Mouse (Mus musculus): ENCODE data around the gene Stab2.

Stab2 gene

GRCm38 (mm10) chr10:86976001-86976726 lies 31.7 kb downstream of the Stab2 start:
- DNase-seq: peak; percentile 9 to 53

- no peak for DNase-seq
Measured at GRCm38 (mm10) chr10:86973276-86973675, 34.5 kb downstream of the Stab2 start.

GRCm38 (mm10) chr10:86972503-86972826 lies 35.4 kb downstream of the Stab2 start:
- no peak for DNase-seq

- DNase-seq: peak; percentile 18 to 42
Measured at GRCm38 (mm10) chr10:86971680-86972502, 35.9 kb downstream of the Stab2 start.

GRCm38 (mm10) chr10:86969346-86969745 lies 38.5 kb downstream of the Stab2 start:
- no peak for DNase-seq

GRCm38 (mm10) chr10:86961542-86962466 lies 46.0 kb downstream of the Stab2 start:
- no peak for DNase-seq

- no peak for DNase-seq
Measured at GRCm38 (mm10) chr10:86955299-86955698, 52.5 kb downstream of the Stab2 start.

- DNase-seq: no peak
Measured at GRCm38 (mm10) chr10:86952696-86953095, 55.1 kb downstream of the Stab2 start.

GRCm38 (mm10) chr10:86950806-86951205 lies 57.0 kb downstream of the Stab2 start:
- DNase-seq: no peak

- no peak for DNase-seq
Measured at GRCm38 (mm10) chr10:86949886-86950285, 57.9 kb downstream of the Stab2 start.

- peak; percentile 21 to 32 for DNase-seq
Measured at GRCm38 (mm10) chr10:86947541-86947940, 60.3 kb downstream of the Stab2 start.

GRCm38 (mm10) chr10:86940591-86940990 lies 67.2 kb downstream of the Stab2 start:
- DNase-seq: no peak

- no peak for DNase-seq
Measured at GRCm38 (mm10) chr10:86934376-86934775, 73.4 kb downstream of the Stab2 start.

GRCm38 (mm10) chr10:86933906-86934305 lies 73.9 kb downstream of the Stab2 start:
- no peak for DNase-seq

GRCm38 (mm10) chr10:86933180-86933695 lies 74.6 kb downstream of the Stab2 start:
- peak in 1 of 2 experiments; percentile 9 for DNase-seq

GRCm38 (mm10) chr10:86923602-86924001 lies 84.2 kb downstream of the Stab2 start:
- DNase-seq: no peak

GRCm38 (mm10) chr10:86915595-86915994 lies 92.2 kb downstream of the Stab2 start:
- DNase-seq: no peak

- DNase-seq: no peak
Measured at GRCm38 (mm10) chr10:86908562-86908961, 99.3 kb downstream of the Stab2 start.

- DNase-seq: no peak
Measured at GRCm38 (mm10) chr10:86907043-86907442, 100.8 kb downstream of the Stab2 start.

- DNase-seq: no peak
Measured at GRCm38 (mm10) chr10:86895531-86895930, 112.3 kb downstream of the Stab2 start.

- no peak for DNase-seq
Measured at GRCm38 (mm10) chr10:86891066-86891465, 116.8 kb downstream of the Stab2 start.

- DNase-seq: peak in 1 of 2 experiments; percentile 36
Measured at GRCm38 (mm10) chr10:86890166-86890930, 117.5 kb downstream of the Stab2 start.

Measured in kidney, adult 8-10 months (tissue).